Mouse (Mus musculus) hindbrain, embryonic 10.5 days (tissue): Measurements from ENCODE around the gene Gm10964. TPM values are rescaled to one million over a fixed set of nuclear protein-coding genes. Genes with fewer than 3 reads are reported as not detected.
A peak's percentile ranks its signal among the peaks of the same experiment; 100 is the strongest.

ENCODE experiments used
- DNase-seq: peaks from one replicate; pipeline ENCODE4 v3.0.0-alpha.2; 2017; ENCODE audit warnings: low spot score
- H3K27ac ChIP-seq: fragments of 300-500 bp; sonication (generic); 2 replicates; pipeline ENCODE4 v1.5.1; 2016; ENCODE audit warnings: mild to moderate bottlenecking, moderate library complexity
- H3K27me3 ChIP-seq: fragments of 300-500 bp; sonication (generic); 2 replicates; pipeline ENCODE4 v1.6.1; 2016; ENCODE audit warnings: mild to moderate bottlenecking; ENCODE audit not compliant: poor library complexity, insufficient read depth, severe bottlenecking
- H3K36me3 ChIP-seq: fragments of 300-500 bp; sonication (generic); 2 replicates; pipeline ENCODE4 v1.6.1; 2016; ENCODE audit warnings: mild to moderate bottlenecking, moderate library complexity
- H3K4me1 ChIP-seq: fragments of 300-500 bp; sonication (generic); replicated peaks from 2 replicates; pipeline ENCODE4 v1.6.1; 2016; ENCODE audit warnings: mild to moderate bottlenecking
- H3K4me3 ChIP-seq: fragments of 300-500 bp; sonication (generic); 2 replicates; pipeline ENCODE4 v1.5.1; 2016; ENCODE audit warnings: mild to moderate bottlenecking, moderate library complexity
- H3K9me3 ChIP-seq: fragments of 300-500 bp; sonication (generic); 2 replicates; pipeline ENCODE4 v1.6.1; 2016; ENCODE audit warnings: mild to moderate bottlenecking, moderate library complexity
- WGBS: fragments of 180-500 bp; shearing (Covaris S2); methylation state at CpG from one replicate; pipeline ENCODE4 v1.1.7; 2016; 5-methylcytosine and 5-hydroxymethylcytosine counted together
- polyA plus RNA-seq: library from polyadenylated mRNA; unstranded; fragments of >200 nt; fragmentation: Nextera tagmentation; extraction: Ambion mirVana; gene quantifications from 2 replicates; pipeline ENCODE4 v1.2.1, GENCODE M21; 2016

Gene Gm10964
- polyA plus RNA-seq = not detected in 2 replicates

DNA sequence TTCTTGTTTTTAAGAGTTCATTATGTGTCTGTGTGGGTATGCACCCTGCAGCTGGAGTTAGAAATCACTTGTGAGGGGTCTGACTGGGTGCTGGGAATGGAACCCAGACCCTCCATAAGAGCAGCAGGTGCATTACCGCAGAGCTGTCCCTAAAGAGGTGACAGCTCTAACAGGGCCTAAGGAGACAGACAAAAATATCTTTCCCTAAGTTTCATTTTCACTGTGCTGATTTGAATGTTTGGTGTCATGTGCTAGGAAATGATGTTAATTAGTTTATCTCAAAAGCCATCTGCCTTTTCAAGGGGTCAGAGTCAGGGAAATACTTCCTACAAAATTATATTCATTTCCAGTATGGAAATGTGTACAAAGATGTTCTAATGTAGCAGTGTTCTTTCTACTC lies at the start of gene Gm10964:
Gm10964 (plus strand) TSS at position 38 of the 400 bp plus-strand sequence.
- Histone ChIP-seq H3K4me3 (peak within 1 kb of the TSS; percentile 43), H3K9me3 (no peaks in the 10 kb centered on the region), H3K27ac (peak within 1 kb of the TSS; percentile 88), H3K36me3 (peaks cover 26% of the 10 kb centered on the region), H3K27me3 (no peaks in the 10 kb centered on the region), H3K4me1 (peaks cover 57% of the 10 kb centered on the region)
- DNase-seq = no peak
- WGBS = 92% methylated on average over 1 of the region's 1 CpGs

DNA sequence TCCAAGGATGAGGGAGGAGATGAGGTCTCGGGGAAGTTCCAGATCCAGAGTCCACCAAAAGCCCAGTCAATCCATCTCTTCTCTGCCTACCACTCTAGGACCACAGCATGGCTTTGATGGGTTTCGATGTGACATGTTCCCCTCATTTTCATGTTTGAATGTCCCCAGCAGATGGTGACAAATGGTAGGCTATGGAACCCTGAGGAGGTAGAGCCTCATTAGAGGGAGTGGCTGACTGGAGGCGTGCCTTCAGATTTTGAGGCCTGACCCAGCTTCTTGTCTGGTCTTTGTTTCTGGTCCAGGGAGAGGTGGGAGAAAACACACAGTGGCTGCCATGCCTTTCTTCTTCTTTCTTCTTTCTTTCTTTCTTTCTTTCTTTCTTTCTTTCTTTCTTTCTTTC lies 48.7 kb upstream of the Gm10964 start:
- DNase-seq = no peak
- 76% methylated on average over 3 of the region's 3 CpGs for WGBS
- H3K36me3 ChIP-seq = no peaks in the 10 kb centered on the region

DNA sequence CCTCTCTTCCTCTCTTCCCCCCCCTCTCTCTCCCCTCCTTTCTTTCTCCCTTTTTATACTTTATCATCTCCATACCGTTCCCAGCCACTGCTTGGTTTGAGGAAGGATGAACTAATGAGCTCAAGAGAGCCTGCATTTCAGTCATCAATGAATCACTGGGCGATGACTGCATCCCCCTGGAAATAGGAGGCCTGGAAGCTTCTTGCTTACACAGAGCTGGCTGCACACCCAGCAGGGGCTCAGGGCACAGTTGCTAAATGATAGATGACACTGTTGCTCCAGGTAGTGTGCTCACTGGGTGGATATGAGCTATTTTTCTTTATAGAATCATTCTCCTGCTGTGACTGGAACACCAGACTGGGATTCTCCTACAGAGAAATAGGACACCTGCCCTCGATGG lies 43.6 kb upstream of the Gm10964 start:
- Histone ChIP-seq H3K9me3 (no peaks in the 10 kb centered on the region), H3K27me3 (no peaks in the 10 kb centered on the region), H3K27ac (no peak overlapping the region), H3K4me3 (no peak overlapping the region), H3K4me1 (no peaks in the 10 kb centered on the region), H3K36me3 (no peaks in the 10 kb centered on the region)
- DNase-seq = no peak
- 61% methylated on average over 3 of the region's 3 CpGs for WGBS

More for the DNA sequence above, 48.7 kb upstream of the Gm10964 start:
- Histone ChIP-seq H3K27me3 (no peaks in the 10 kb centered on the region), H3K4me1 (no peaks in the 10 kb centered on the region), H3K9me3 (no peaks in the 10 kb centered on the region), H3K4me3 (no peak overlapping the region), H3K27ac (no peak overlapping the region)

DNA sequence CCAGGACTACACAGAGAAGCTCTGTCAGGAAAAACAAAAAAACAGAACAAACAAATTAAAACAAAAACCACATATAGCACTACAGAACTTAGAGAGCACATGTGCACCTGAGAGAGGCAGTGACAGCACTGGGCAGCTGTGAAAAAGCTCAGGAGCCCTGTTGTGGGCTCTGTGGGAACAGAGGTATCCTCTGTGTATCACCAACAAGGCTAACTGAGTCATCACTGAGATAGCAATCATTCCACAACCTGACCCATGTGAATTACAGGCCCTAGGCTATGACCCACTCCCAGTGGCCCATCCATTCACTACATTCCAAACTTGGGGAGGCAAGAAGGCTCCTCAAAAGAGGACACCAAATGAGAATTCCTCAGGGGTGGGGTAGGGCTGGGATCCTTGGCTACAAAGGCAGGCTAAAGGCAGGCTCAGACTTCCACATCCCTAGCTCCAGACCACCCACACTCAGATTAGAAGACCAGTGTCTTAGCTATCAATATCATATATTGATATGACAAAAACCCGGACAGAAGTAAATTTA lies 42.7 kb upstream of the Gm10964 start:
- H3K4me3 ChIP-seq = no peak overlapping the region
- no peaks in the 10 kb centered on the region for H3K36me3 ChIP-seq
- no peak for DNase-seq
- H3K27me3 ChIP-seq = no peaks in the 10 kb centered on the region
- H3K27ac ChIP-seq = no peak overlapping the region
- H3K9me3 ChIP-seq = no peaks in the 10 kb centered on the region
- WGBS = 95% methylated on average over 1 of the region's 1 CpGs
- H3K4me1 ChIP-seq = no peaks in the 10 kb centered on the region

DNA sequence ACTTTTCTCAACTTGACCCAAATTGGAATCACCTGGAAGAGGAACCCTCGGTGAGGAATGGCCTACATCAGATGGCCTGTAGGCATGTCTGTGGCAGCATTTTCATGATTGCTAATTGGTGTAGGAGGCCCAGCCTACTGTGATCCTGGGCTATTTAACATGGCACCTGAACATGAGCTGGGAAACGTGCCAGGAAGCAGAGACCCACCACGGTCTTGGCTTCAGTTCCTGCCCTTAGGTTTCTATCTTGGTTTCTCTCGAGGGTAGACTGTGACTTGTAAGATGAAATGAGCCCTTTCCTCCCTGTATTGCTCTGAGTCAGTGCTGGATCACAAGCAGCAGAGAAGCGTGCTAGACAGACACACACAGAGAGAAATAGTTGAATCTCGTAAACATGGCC lies 34.5 kb upstream of the Gm10964 start:
- no peaks in the 10 kb centered on the region for H3K36me3 ChIP-seq
- no peak overlapping the region for H3K27ac ChIP-seq
- DNase-seq = no peak
- H3K27me3 ChIP-seq = 0 out of 2 replicates have a peak, but pooled peaks cover 2% of the 10 kb centered on the region
- H3K4me3 ChIP-seq = no peak overlapping the region
- peaks cover 4% of the 10 kb centered on the region; the same call in 1 of the 2 replicates for H3K4me1 ChIP-seq
- WGBS = 89% methylated on average over 6 of the region's 6 CpGs
- no peaks in the 10 kb centered on the region for H3K9me3 ChIP-seq

DNA sequence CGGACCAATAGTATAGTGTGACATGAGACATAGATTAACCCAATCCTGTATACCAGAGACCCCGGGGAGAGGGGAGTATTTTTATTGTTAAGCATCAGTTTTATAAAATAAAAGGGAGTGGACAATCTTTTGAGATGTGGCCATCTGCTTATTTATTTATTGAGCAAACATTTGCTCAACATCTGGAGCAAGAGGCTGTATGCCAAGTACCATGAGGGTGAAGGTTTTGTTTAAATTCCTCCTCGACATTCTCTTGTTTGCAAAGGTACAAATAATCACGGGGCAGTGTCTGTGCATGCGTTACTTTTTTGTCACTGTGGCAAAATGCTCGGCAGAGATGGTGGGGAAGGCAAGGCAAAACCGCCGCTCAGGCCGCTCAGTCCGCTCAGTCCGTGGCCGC lies 33.7 kb upstream of the Gm10964 start:
- no peak for DNase-seq
- Histone ChIP-seq H3K36me3 (no peaks in the 10 kb centered on the region), H3K9me3 (no peaks in the 10 kb centered on the region), H3K4me1 (peaks cover 4% of the 10 kb centered on the region; the same call in 1 of the 2 replicates), H3K4me3 (no peak overlapping the region), H3K27ac (no peak overlapping the region), H3K27me3 (0 out of 2 replicates have a peak, but pooled peaks cover 2% of the 10 kb centered on the region)
- WGBS = 91% methylated on average over 12 of the region's 12 CpGs

DNA sequence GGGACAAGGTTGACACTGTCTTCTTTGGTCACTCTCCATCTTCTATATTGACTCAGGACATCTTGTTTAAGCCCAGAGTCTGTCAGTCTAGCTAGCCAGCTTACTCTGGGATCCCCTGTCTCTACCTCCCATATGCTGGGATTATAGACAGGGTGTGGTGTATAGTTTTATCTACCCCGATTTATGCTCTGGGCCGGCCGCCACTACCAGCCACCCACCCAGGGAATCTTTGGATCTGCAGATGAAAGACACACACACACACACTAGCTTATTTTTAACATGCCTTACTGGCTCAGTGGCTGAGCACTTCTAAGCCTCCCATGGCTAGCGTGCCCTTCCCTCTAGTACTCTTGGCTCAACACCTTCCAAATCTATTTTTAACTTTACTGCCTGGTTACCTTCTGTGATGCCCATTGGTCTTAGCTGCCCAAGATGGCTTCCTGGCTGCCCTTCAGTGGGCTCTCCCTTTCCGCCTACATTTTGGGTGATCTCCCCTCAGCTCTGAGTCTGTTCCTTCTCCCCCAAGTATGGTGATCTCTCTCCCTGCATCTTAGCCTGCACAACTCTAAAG lies 29.6 kb upstream of the Gm10964 start:
- Histone ChIP-seq H3K36me3 (no peaks in the 10 kb centered on the region), H3K27ac (no peak overlapping the region), H3K4me3 (no peak overlapping the region), H3K27me3 (peaks cover 5% of the 10 kb centered on the region; the same call in 1 of the 2 replicates), H3K9me3 (no peaks in the 10 kb centered on the region), H3K4me1 (peaks cover 5% of the 10 kb centered on the region; the same call in 1 of the 2 replicates)
- 93% methylated on average over 5 of the region's 5 CpGs for WGBS
- no peak for DNase-seq

DNA sequence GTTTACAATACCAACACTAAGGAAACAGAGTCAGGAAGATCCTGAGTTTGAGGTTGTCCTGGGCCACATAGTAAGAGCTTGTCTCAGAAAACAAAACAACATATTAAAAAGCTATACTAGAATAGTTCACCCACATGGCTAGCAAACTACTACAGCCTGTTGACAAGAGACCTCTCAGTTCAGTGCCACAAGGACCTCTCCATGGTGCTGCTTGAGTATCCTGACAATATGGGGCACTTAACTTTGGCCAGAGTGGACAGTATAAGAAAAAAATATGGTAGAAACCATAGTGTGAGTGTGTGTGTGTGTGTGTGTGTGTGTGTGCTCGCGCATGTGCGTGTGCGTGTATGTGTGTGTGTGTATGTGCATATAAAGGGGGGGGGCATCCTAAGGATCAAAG lies 27.0 kb upstream of the Gm10964 start:
- H3K27me3 ChIP-seq = peaks cover 15% of the 10 kb centered on the region
- no peak overlapping the region for H3K4me3 ChIP-seq
- 97% methylated on average over 4 of the region's 4 CpGs for WGBS
- DNase-seq = no peak
- H3K9me3 ChIP-seq = no peaks in the 10 kb centered on the region
- no peaks in the 10 kb centered on the region for H3K36me3 ChIP-seq
- H3K27ac ChIP-seq = no peak overlapping the region
- peaks cover 30% of the 10 kb centered on the region for H3K4me1 ChIP-seq

DNA sequence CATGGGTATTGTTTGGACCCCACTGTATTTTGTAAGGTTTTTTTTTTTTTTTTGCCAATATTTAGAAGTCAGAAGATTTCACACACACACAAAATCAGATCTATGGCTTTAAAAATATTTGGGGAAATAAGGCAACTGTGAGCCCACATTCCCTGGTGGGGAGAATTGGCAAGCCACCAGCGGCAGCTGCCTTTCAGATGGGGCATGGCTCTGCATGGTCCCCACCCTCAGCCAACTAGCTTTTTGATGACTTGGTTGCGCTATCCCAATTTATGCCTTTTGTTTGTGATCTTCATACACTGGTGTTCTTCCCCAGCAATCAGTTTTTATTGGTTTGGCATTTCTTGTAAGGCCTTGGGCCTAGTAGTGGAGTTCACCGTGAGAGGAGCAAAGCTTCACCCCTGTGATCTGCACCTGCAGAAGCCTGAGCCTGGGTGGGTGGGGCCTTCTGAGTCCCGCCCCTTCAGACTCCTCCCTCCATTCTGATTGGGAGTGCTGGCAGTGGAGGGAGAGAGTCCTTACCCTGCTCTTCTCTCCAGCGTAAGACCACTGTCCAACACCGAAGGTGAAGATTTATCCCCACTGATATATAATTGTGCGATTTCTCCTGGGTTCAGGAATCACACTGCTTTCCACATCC lies 24.8 kb upstream of the Gm10964 start:
- Histone ChIP-seq H3K4me3 (no peak overlapping the region), H3K36me3 (no peaks in the 10 kb centered on the region), H3K27ac (peak overlapping the region; percentile 3; the same call in 1 of the 2 replicates), H3K9me3 (no peaks in the 10 kb centered on the region), H3K27me3 (peaks cover 12% of the 10 kb centered on the region), H3K4me1 (peaks cover 37% of the 10 kb centered on the region)
- WGBS = 73% methylated on average over 7 of the region's 7 CpGs
- DNase-seq = no peak

DNA sequence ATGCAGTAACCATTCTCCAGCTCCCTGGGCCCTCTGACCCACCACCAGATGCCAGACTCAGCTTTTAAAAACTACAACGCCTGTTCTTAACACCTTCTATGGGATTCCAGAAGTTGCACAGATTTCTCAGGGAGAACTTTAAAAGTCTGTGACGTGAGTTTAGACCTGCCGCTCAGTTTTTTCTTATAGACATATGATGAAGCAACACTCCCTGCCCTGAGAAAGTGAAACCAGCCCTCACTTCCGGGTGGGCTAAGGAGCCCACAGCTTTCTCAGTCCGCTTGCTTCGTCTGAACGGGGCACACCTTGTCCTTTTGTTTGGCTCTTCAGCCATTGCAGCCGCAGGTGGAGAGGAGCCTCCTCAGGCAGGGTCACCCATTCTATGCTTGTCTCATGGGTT lies 24.2 kb upstream of the Gm10964 start:
- Histone ChIP-seq H3K9me3 (no peaks in the 10 kb centered on the region), H3K27ac (peak overlapping the region; percentile 29; the same call in 1 of the 2 replicates), H3K4me1 (peaks cover 37% of the 10 kb centered on the region), H3K36me3 (no peaks in the 10 kb centered on the region), H3K27me3 (peaks cover 12% of the 10 kb centered on the region), H3K4me3 (no peak overlapping the region)
- WGBS = 87% methylated on average over 8 of the region's 8 CpGs
- DNase-seq = no peak

DNA sequence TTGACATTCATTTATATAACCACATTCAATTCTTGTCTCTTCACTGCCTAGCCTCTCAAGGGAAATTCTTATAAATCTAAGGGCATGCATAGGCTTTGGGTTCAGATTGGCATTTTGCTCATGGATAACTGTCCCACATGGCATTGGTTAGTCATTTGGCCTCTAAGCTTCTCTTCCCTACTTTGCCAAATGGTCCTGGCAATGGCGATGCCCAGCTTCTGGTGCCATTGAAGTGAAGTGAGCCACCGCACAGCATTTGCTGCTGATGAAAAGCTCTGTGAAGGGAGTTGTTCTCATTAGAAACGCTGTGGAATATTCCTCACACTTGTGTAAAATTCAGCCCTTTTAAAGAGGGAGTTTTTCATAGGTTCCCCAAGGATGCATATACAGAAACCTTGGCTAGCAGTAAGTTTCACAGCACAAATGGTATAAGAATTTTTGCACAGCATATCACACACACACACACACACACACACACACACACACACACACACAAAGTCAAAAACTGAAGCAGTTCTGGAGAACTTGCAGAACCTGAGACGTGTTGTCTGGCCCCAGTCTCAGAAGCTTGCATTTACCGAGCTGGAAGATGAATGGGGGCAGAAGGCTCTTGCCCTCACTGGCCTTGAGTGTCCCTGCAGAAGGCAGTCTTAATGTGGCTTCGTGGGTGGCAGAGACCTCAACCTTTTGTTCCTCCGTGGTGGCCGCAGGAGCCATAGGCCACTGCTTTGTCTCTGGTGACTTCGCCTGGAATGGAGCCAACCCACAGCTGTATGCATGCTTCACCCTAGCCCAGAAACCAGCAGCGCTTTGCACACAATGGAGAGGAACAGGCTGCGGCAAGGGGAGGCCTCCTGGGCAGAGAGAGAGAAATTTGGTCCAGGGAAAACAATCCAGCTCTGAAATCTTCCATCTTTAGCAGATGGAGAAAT lies 23.1 kb upstream of the Gm10964 start:
- peaks cover 12% of the 10 kb centered on the region for H3K27me3 ChIP-seq
- DNase-seq = peak; percentile 78
- no peaks in the 10 kb centered on the region for H3K36me3 ChIP-seq
- H3K27ac ChIP-seq = peak overlapping the region; percentile 80
- H3K9me3 ChIP-seq = no peaks in the 10 kb centered on the region
- no peak overlapping the region for H3K4me3 ChIP-seq
- peaks cover 37% of the 10 kb centered on the region for H3K4me1 ChIP-seq
- WGBS = 30% methylated on average over 11 of the region's 11 CpGs
